Mouse (Mus musculus): ENCODE data around the gene Gm17651. TPM values are rescaled to one million over a fixed set of nuclear protein-coding genes. Genes with fewer than 3 reads are reported as not detected.
A peak's percentile ranks its signal among the peaks of the same experiment; 100 is the strongest.

Gene Gm17651
- polyA plus RNA-seq, 1 experiment from 2014 or later: not detected

GRCm38 (mm10) chr3:97691443-97692017, 17.0 kb upstream of the Gm17651 start:
- no peaks in the 10 kb centered on the region for H3K27me3 ChIP-seq (replicated peaks; ENCODE audit: insufficient read depth, low read length)
- H3K9ac ChIP-seq (replicated peaks; ENCODE audit: low read depth): no peak overlapping the region
- H3K4me3 ChIP-seq (ENCODE audit: low read depth, low read length): no peak overlapping the region
- H3K27ac ChIP-seq (ENCODE audit: low read length): no peak overlapping the region
- 60% methylated on average over 12 of the region's 12 CpGs for WGBS
- no peaks in the 10 kb centered on the region for H3K36me3 ChIP-seq (ENCODE audit: insufficient read depth, low read length)
- no peak overlapping the region for H3K4me2 ChIP-seq (replicated peaks; ENCODE audit: low read depth, low read length)
- TF ChIP-seq EP300 (IDR thresholded peaks at IDR 0.05): no peak
- no peak for TF ChIP-seq CTCF (IDR thresholded peaks at IDR 0.05)
- ATAC-seq: no peak
- DNase-seq (ENCODE audit: low spot score): no peak
- no peaks in the 10 kb centered on the region for H3K4me1 ChIP-seq (ENCODE audit: insufficient read depth, low read depth, low read length)
- H3K9me3 ChIP-seq (ENCODE audit: low read length): no peaks in the 10 kb centered on the region

DNA sequence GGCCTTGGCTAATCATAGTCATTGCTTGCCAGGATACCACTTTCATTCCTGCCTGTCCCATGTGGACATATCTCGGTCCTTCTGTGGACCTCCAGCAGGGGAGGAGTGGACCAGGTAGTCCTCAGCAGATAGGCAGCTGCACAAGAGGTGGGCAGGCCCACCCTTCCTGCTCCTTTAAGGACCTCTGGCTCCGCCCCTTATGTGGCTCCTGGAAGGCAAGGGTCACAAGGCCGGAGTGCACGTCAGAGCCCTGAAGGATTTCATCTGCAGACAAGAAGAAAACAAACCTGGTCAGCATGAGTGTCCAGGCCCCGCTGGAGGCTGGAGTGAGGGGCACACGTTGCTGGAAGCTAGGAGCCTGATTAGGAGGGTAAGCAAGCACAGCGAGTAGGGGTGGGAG, 16.1 kb upstream of the Gm17651 start:
- Histone ChIP-seq H3K9me3 (ENCODE audit: low read length) (no peaks in the 10 kb centered on the region), H3K27me3 (replicated peaks; ENCODE audit: insufficient read depth, low read length) (no peaks in the 10 kb centered on the region), H3K4me2 (replicated peaks; ENCODE audit: low read depth, low read length) (no peak overlapping the region), H3K27ac (ENCODE audit: low read length) (no peak overlapping the region), H3K4me3 (ENCODE audit: low read depth, low read length) (no peak overlapping the region), H3K9ac (replicated peaks; ENCODE audit: low read depth) (no peak overlapping the region), H3K36me3 (ENCODE audit: insufficient read depth, low read length) (no peaks in the 10 kb centered on the region), H3K4me1 (ENCODE audit: insufficient read depth, low read depth, low read length) (no peaks in the 10 kb centered on the region)
- DNase-seq (ENCODE audit: low spot score) (no peak), ATAC-seq (peak; percentile 33)
- TF ChIP-seq EP300 (IDR thresholded peaks at IDR 0.05): no peak
- TF ChIP-seq CTCF (IDR thresholded peaks at IDR 0.05): no peak
- WGBS: 32% methylated on average over 7 of the region's 7 CpGs

DNA sequence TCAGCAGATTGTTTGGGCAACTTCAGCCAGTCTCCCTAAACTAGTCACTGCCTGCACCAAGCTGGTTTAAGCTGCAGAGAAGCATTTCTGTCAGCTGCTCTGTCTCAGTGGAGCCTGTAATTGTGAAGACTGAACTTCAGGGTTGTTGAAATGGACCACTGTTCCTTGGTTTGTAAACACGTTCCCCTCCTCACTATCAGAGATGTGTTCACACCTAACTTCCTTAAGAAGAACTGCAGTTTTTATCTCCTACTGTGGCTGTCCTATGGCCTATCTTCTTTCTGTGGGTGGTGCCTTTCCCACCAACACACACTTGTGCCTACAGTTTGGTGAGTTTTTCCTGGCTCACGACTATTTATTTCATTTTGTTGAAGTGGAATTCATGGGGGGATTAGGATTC, 14.8 kb upstream of the Gm17651 start:
- no peaks in the 10 kb centered on the region for H3K27me3 ChIP-seq (replicated peaks; ENCODE audit: insufficient read depth, low read length)
- no peak for DNase-seq (ENCODE audit: low spot score)
- no peaks in the 10 kb centered on the region for H3K4me1 ChIP-seq (ENCODE audit: insufficient read depth, low read depth, low read length)
- H3K9ac ChIP-seq (replicated peaks; ENCODE audit: low read depth): no peak overlapping the region
- H3K4me3 ChIP-seq (ENCODE audit: low read depth, low read length): no peak overlapping the region
- no peak overlapping the region for H3K4me2 ChIP-seq (replicated peaks; ENCODE audit: low read depth, low read length)
- ATAC-seq: no peak
- no peaks in the 10 kb centered on the region for H3K9me3 ChIP-seq (ENCODE audit: low read length)
- no peak for TF ChIP-seq CTCF (IDR thresholded peaks at IDR 0.05)
- no peak for TF ChIP-seq EP300 (IDR thresholded peaks at IDR 0.05)
- no peaks in the 10 kb centered on the region for H3K36me3 ChIP-seq (ENCODE audit: insufficient read depth, low read length)
- no peak overlapping the region for H3K27ac ChIP-seq (ENCODE audit: low read length)
- 58% methylated on average over 2 of the region's 2 CpGs for WGBS

DNA sequence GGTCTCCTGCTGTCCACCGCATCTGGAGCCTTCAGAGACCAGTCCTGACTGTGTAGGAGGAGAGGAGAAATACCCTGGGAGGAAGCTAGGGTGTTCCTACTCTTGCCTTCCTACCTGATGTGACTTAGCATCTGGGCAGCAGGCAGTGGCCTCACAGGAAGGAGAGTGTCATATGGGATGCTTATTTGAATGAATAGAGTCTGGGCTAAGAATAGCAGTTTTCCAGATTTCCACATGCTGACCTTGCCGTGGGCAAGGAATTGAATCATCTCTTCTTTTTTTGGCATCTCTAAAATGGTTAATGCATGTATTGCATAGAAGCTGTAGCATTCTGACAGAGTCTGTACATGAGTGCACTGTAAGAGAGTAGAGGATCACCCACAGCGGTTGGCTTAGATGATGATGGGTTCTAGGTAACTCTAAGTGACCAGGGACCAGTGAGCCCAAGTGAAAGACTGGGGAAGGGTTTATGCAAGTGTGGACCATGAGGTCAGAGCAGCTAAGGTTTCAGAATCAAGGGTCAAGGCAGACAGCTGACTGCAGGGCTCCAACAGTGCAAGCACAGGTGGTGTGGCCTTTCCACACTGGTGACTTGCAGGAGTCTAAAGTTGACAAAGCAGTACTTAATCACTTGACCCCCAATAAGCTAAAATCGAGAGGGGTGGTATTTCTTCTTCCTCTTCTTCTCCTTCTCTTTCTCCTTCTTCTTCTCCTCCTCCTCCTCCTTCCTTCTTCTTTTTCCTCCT, 12.1 kb upstream of the Gm17651 start:
- TF ChIP-seq CTCF (IDR thresholded peaks at IDR 0.05) (no peak), EP300 (IDR thresholded peaks at IDR 0.05) (no peak)
- ATAC-seq (no peak), DNase-seq (ENCODE audit: low spot score) (no peak)
- no peak overlapping the region for H3K4me3 ChIP-seq (ENCODE audit: low read depth, low read length)
- no peaks in the 10 kb centered on the region for H3K27me3 ChIP-seq (replicated peaks; ENCODE audit: insufficient read depth, low read length)
- WGBS: 67% methylated on average over 4 of the region's 4 CpGs
- peaks cover 7% of the 10 kb centered on the region; the same call in 1 of the 2 replicates for H3K4me1 ChIP-seq (ENCODE audit: insufficient read depth, low read depth, low read length)
- no peaks in the 10 kb centered on the region for H3K9me3 ChIP-seq (ENCODE audit: low read length)
- H3K4me2 ChIP-seq (replicated peaks; ENCODE audit: low read depth, low read length): no peak overlapping the region
- H3K9ac ChIP-seq (replicated peaks; ENCODE audit: low read depth): no peak overlapping the region
- no peaks in the 10 kb centered on the region for H3K36me3 ChIP-seq (ENCODE audit: insufficient read depth, low read length)
- no peak overlapping the region for H3K27ac ChIP-seq (ENCODE audit: low read length)

GRCm38 (mm10) chr3:97683560-97684195, 9.2 kb upstream of the Gm17651 start:
- Histone ChIP-seq H3K4me2 (replicated peaks; ENCODE audit: low read depth, low read length) (0 out of 2 replicates have a peak overlapping the region, but pooled peaks have one; percentile 19), H3K27ac (ENCODE audit: low read length) (peak overlapping the region; percentile 77), H3K9ac (replicated peaks; ENCODE audit: low read depth) (no peak overlapping the region), H3K4me1 (ENCODE audit: insufficient read depth, low read depth, low read length) (peaks cover 11% of the 10 kb centered on the region; the same call in 1 of the 2 replicates), H3K36me3 (ENCODE audit: insufficient read depth, low read length) (no peaks in the 10 kb centered on the region), H3K9me3 (ENCODE audit: low read length) (no peaks in the 10 kb centered on the region), H3K27me3 (replicated peaks; ENCODE audit: insufficient read depth, low read length) (no peaks in the 10 kb centered on the region), H3K4me3 (ENCODE audit: low read depth, low read length) (no peak overlapping the region)
- DNase-seq (ENCODE audit: low spot score) (peak; percentile 90), ATAC-seq (peak; percentile 88)
- 12% methylated on average over 16 of the region's 16 CpGs for WGBS
- TF ChIP-seq CTCF (IDR thresholded peaks at IDR 0.05): peak; percentile 1; the same call in 1 of the 2 replicates
- TF ChIP-seq EP300 (IDR thresholded peaks at IDR 0.05): peak; percentile 71

GRCm38 (mm10) chr3:97682576-97682975, 8.1 kb upstream of the Gm17651 start:
- Histone ChIP-seq H3K4me3 (ENCODE audit: low read depth, low read length) (0 out of 2 replicates have a peak overlapping the region, but pooled peaks have one; percentile 39), H3K9ac (replicated peaks; ENCODE audit: low read depth) (no peak overlapping the region), H3K36me3 (ENCODE audit: insufficient read depth, low read length) (no peaks in the 10 kb centered on the region)

More at GRCm38 (mm10) chr3:97682576-97682975, 8.1 kb upstream of the Gm17651 start:
- WGBS: 30% methylated on average over 5 of the region's 5 CpGs
- TF ChIP-seq EP300 (IDR thresholded peaks at IDR 0.05): no peak
- DNase-seq (ENCODE audit: low spot score): no peak
- Histone ChIP-seq H3K9me3 (ENCODE audit: low read length) (no peaks in the 10 kb centered on the region), H3K4me2 (replicated peaks; ENCODE audit: low read depth, low read length) (peak overlapping the region; percentile 82), H3K27ac (ENCODE audit: low read length) (no peak overlapping the region), H3K27me3 (replicated peaks; ENCODE audit: insufficient read depth, low read length) (no peaks in the 10 kb centered on the region), H3K4me1 (ENCODE audit: insufficient read depth, low read depth, low read length) (peaks cover 11% of the 10 kb centered on the region; the same call in 1 of the 2 replicates)
- no peak for ATAC-seq
